Mouse (Mus musculus) heart, adult 2 months (tissue): ENCODE data around the gene Fat3.

Experiments used
- CTCF ChIP-seq: fragments of 200-600 bp; IDR thresholded peaks from 2 replicates; pipeline ENCODE4 v1.8.1; 2022; ENCODE audit warnings: antibody characterized with exemption, mild to moderate bottlenecking, moderate library complexity
- EP300 ChIP-seq: fragments of 200-500 bp; IDR thresholded peaks from 2 replicates; pipeline ENCODE4 v1.6.1; 2011; ENCODE audit warnings: low read depth, low read length, control low read depth; ENCODE audit not compliant: insufficient read depth
- POLR2A ChIP-seq: fragments of 200-500 bp; IDR thresholded peaks from 2 replicates; pipeline ENCODE4 v1.6.1; 2011; ENCODE audit warnings: mild to moderate bottlenecking, low read depth, low read length, control low read depth; ENCODE audit not compliant: insufficient read depth

GRCm38 (mm10) chr9:16272810-16273209 is 228.3 kb downstream of the Fat3 start:
- TF ChIP-seq CTCF (no peak), POLR2A (no peak), EP300 (no peak)
